ENCODE assay signal across 8 mouse cellular contexts in genomic region chr2:118764094-118764831, GRCm38 (mm10). TPM values are rescaled to one million over a fixed set of nuclear protein-coding genes. Genes with fewer than 3 reads are reported as not detected.
DNase-seq lines count a peak whose midpoint lies in the region; ATAC-seq lines count a peak whose summit lies in the region.

No protein-coding gene starts in this region.

- no peaks in the 10 kb centered on the region for H3K36me3 ChIP-seq in heart, embryonic 10.5 days
- 0 out of 2 replicates have a peak, but pooled peaks cover 4% of the 10 kb centered on the region for H3K36me3 ChIP-seq in limb, embryonic 10.5 days

- no peaks in the 10 kb centered on the region for H3K9me3 ChIP-seq in heart, embryonic 10.5 days
- H3K9me3 ChIP-seq in limb, embryonic 10.5 days (replicated peaks): no peaks in the 10 kb centered on the region

- peak; percentile 16; the same call in 1 of the 2 replicates for ATAC-seq in cerebellum, adult (ENCODE audit: insufficient number of reproducible peaks, low FRiP score, low TSS enrichment)
- no peak for ATAC-seq in activated CD4-positive, CD25-positive, alpha-beta regulatory T cell, adult 4 months

- 23% methylated on average over 11 of the region's 11 CpGs for WGBS in heart, embryonic 10.5 days
- 26% methylated on average over 11 of the region's 11 CpGs for WGBS in limb, embryonic 10.5 days

- peaks cover 56% of the 10 kb centered on the region for H3K4me1 ChIP-seq in heart, embryonic 10.5 days
- H3K4me1 ChIP-seq in limb, embryonic 10.5 days: peaks cover 27% of the 10 kb centered on the region

- H3K27me3 ChIP-seq in heart, embryonic 10.5 days (ENCODE audit: insufficient read depth, poor library complexity, severe bottlenecking): peaks cover 47% of the 10 kb centered on the region
- H3K27me3 ChIP-seq in limb, embryonic 10.5 days (ENCODE audit: low read depth, poor library complexity, severe bottlenecking): peaks cover 52% of the 10 kb centered on the region

- no peak overlapping the region for H3K4me3 ChIP-seq in heart, embryonic 10.5 days
- H3K4me3 ChIP-seq in limb, embryonic 10.5 days: no peak overlapping the region

- 0 out of 2 replicates have a peak overlapping the region, but pooled peaks have one; percentile 91 for H3K27ac ChIP-seq in heart, embryonic 10.5 days
- no peak overlapping the region for H3K27ac ChIP-seq in limb, embryonic 10.5 days

- DNase-seq in frontal cortex, postnatal 10 days (ENCODE audit: low spot score in 2 of 2): peak; percentile 29 to 49
- no peak for DNase-seq in frontal cortex, postnatal 36 days (ENCODE audit: low spot score in 2 of 2)
- peak; percentile 56 for DNase-seq in A20 (ENCODE audit: low read depth, low spot score)
- DNase-seq in heart, embryonic 10.5 days (ENCODE audit: low spot score): no peak
- peak; percentile 60 for DNase-seq in limb, embryonic 10.5 days (ENCODE audit: low spot score)
- DNase-seq in neural tube, embryonic 10.5 days (ENCODE audit: extremely low spot score, low spot score): peak; percentile 54

RNA-seq across cellular contexts. Expression of gene Ccdc9b, which starts 1.8 kb away (rescaled TPM):
- polyA plus RNA-seq in heart, embryonic 10.5 days (2016; fragmentation: Nextera tagmentation; extraction: Ambion mirVana): 0.94 and 1.8 TPM in 2 replicates
- polyA plus RNA-seq in limb, embryonic 10.5 days (2016; fragmentation: Nextera tagmentation; extraction: Ambion mirVana): 0.05 and 0.08 TPM in 2 replicates
- polyA plus RNA-seq in activated CD4-positive, CD25-positive, alpha-beta regulatory T cell, adult 4 months (2017; shearing (Covaris generic)): not detected

RNA-seq across cellular contexts. Expression of gene Phgr1, which starts 8.3 kb away (rescaled TPM):
- polyA plus RNA-seq in heart, embryonic 10.5 days (2016; fragmentation: Nextera tagmentation; extraction: Ambion mirVana): not detected in 2 replicates
- not detected in 2 replicates for polyA plus RNA-seq in limb, embryonic 10.5 days (2016; fragmentation: Nextera tagmentation; extraction: Ambion mirVana)
- not detected for polyA plus RNA-seq in activated CD4-positive, CD25-positive, alpha-beta regulatory T cell, adult 4 months (2017; shearing (Covaris generic))

RNA-seq across cellular contexts. Expression of gene Disp2, which starts 15.3 kb away (rescaled TPM):
- 0.20 and 0.23 TPM in 2 replicates for polyA plus RNA-seq in heart, embryonic 10.5 days (2016; fragmentation: Nextera tagmentation; extraction: Ambion mirVana)
- 0.04 and 0.11 TPM in 2 replicates for polyA plus RNA-seq in limb, embryonic 10.5 days (2016; fragmentation: Nextera tagmentation; extraction: Ambion mirVana)
- polyA plus RNA-seq in activated CD4-positive, CD25-positive, alpha-beta regulatory T cell, adult 4 months (2017; shearing (Covaris generic)): under 1 TPM in 1 of 2 experiments, not detected in 1; 0.25 TPM

RNA-seq across cellular contexts. Expression of gene Inafm2, which starts 18.7 kb away (rescaled TPM):
- polyA plus RNA-seq in heart, embryonic 10.5 days (2016; fragmentation: Nextera tagmentation; extraction: Ambion mirVana): 22.6 and 34.8 TPM in 2 replicates
- polyA plus RNA-seq in limb, embryonic 10.5 days (2016; fragmentation: Nextera tagmentation; extraction: Ambion mirVana): 16.1 and 16.3 TPM in 2 replicates
- polyA plus RNA-seq in activated CD4-positive, CD25-positive, alpha-beta regulatory T cell, adult 4 months (2017; shearing (Covaris generic)): 10 to 100 TPM; 19.8 to 27.2 TPM

RNA-seq across cellular contexts. Expression of gene Plcb2, which starts 36.0 kb away (rescaled TPM):
- polyA plus RNA-seq in heart, embryonic 10.5 days (2016; fragmentation: Nextera tagmentation; extraction: Ambion mirVana): 1.4 and 1.6 TPM in 2 replicates
- 0.28 and 0.36 TPM in 2 replicates for polyA plus RNA-seq in limb, embryonic 10.5 days (2016; fragmentation: Nextera tagmentation; extraction: Ambion mirVana)
- polyA plus RNA-seq in activated CD4-positive, CD25-positive, alpha-beta regulatory T cell, adult 4 months (2017; shearing (Covaris generic)): 10 to 100 TPM; 17.4 to 20.2 TPM

Comparison
In these comparisons a context has a peak if more than half of its experiments do, and no peak if none do; other contexts are left out.
1. DNase-seq: peak in frontal cortex, postnatal 10 days (2 of 2), A20 (single experiment), limb, embryonic 10.5 days (single experiment) and neural tube, embryonic 10.5 days (single experiment); none in frontal cortex, postnatal 36 days (0 of 2) and heart, embryonic 10.5 days (single experiment).